In the genomic region with DNA sequence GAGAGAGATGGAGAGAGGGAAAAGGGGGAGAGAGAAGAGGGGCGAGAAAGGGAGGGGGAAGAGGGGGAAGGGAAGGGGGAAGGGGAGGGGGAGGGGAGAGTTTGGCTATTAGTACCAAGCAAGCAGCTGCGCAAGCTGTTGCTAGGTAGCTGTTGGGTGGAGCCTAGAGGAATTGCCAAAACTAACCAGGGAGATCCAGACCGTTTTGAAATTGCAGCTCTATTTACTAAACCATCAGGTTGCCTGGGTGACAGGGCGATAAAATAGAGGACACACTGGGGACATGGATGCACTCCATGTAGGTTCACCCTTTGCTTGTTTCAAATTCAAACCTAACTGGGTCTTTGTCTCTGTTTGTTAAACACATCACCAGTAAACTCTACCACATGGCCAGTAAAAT, we compare ENCODE assay signal across 12 mouse cellular contexts. TPM values are rescaled to one million over a fixed set of nuclear protein-coding genes. Genes with fewer than 3 reads are reported as not detected.
DNase-seq lines count a peak whose midpoint lies in the region; ATAC-seq and TF ChIP-seq lines count a peak whose summit lies in the region.
"Had no signal": no experiment of that assay in that cellular context is flagged by ENCODE, and none has a peak within 500 bp of the region (broad histone marks: within the 10 kb centered on the region; RNA-seq: fewer than 3 reads in every experiment).

No protein-coding gene starts in this region.

- no peak for TF ChIP-seq CTCF in intestine, postnatal 0 days (IDR thresholded peaks at IDR 0.05; ENCODE audit: low read depth)

- peaks cover 29% of the 10 kb centered on the region for H3K4me1 ChIP-seq in heart, embryonic 12.5 days (replicated peaks)
- H3K4me1 ChIP-seq in midbrain, embryonic 12.5 days: peaks cover 14% of the 10 kb centered on the region
- H3K4me1 ChIP-seq in intestine, postnatal 0 days (replicated peaks; ENCODE audit: control insufficient read depth, insufficient read depth, low read length): 0 out of 2 replicates have a peak, but pooled peaks cover 5% of the 10 kb centered on the region

- no peaks in the 10 kb centered on the region for H3K36me3 ChIP-seq in heart, embryonic 12.5 days
- no peaks in the 10 kb centered on the region for H3K36me3 ChIP-seq in midbrain, embryonic 12.5 days
- H3K36me3 ChIP-seq in intestine, postnatal 0 days (ENCODE audit: control insufficient read depth, insufficient read depth): no peaks in the 10 kb centered on the region
- H3K36me3 ChIP-seq: heart, embryonic 13.5 days had no signal

- 32% methylated on average over 4 of the region's 4 CpGs for WGBS in heart, embryonic 12.5 days
- 21% methylated on average over 4 of the region's 4 CpGs for WGBS in midbrain, embryonic 12.5 days
- 32% methylated on average over 4 of the region's 4 CpGs for WGBS in intestine, postnatal 0 days

- H3K27ac ChIP-seq in heart, embryonic 12.5 days (ENCODE audit: poor library complexity, severe bottlenecking): no peak overlapping the region
- no peak overlapping the region for H3K27ac ChIP-seq in midbrain, embryonic 12.5 days (replicated peaks)
- H3K27ac ChIP-seq in intestine, postnatal 0 days (ENCODE audit: low read depth, low read length): no peak overlapping the region
- H3K27ac ChIP-seq: heart, embryonic 13.5 days had no signal

- no peak overlapping the region for H3K9ac ChIP-seq in heart, embryonic 12.5 days
- no peak overlapping the region for H3K9ac ChIP-seq in midbrain, embryonic 12.5 days (replicated peaks)
- H3K9ac ChIP-seq in intestine, postnatal 0 days (ENCODE audit: low read depth, low read length): no peak overlapping the region
- H3K9ac ChIP-seq: heart, embryonic 13.5 days had no signal

- 0 out of 2 replicates have a peak overlapping the region, but pooled peaks have one; percentile 9 for H3K4me2 ChIP-seq in heart, embryonic 12.5 days
- H3K4me2 ChIP-seq in midbrain, embryonic 12.5 days (replicated peaks): 0 out of 2 replicates have a peak overlapping the region, but pooled peaks have one; percentile 11
- no peak overlapping the region for H3K4me2 ChIP-seq in intestine, postnatal 0 days (replicated peaks; ENCODE audit: low read depth)
- H3K4me2 ChIP-seq: heart, embryonic 13.5 days had no signal

- no peak overlapping the region for H3K4me3 ChIP-seq in heart, embryonic 12.5 days
- no peak overlapping the region for H3K4me3 ChIP-seq in midbrain, embryonic 12.5 days
- H3K4me3 ChIP-seq in intestine, postnatal 0 days (ENCODE audit: low read depth, low read length): no peak overlapping the region
- H3K4me3 ChIP-seq: heart, embryonic 13.5 days had no signal

- intact Hi-C loops in left cerebral cortex, postnatal 4 days (cut with DNase I): loop anchor here (5.0 kb wide), 3 partner anchors 141 to 466 kb away; no protein-coding TSS in a partner anchor
- intact Hi-C loops in left cerebral cortex, postnatal 10 days (cut with DNase I): loop anchor here (5.0 to 10.0 kb wide), 3 partner anchors 141 to 728 kb away; no protein-coding TSS in a partner anchor

- ATAC-seq in heart, embryonic 12.5 days (ENCODE audit: insufficient number of reproducible peaks, low FRiP score): no peak
- no peak for ATAC-seq in midbrain, embryonic 12.5 days (ENCODE audit: low FRiP score, low read depth)
- ATAC-seq in intestine, postnatal 0 days: no peak

- no peaks in the 10 kb centered on the region for H3K27me3 ChIP-seq in heart, embryonic 12.5 days (replicated peaks)
- H3K27me3 ChIP-seq in midbrain, embryonic 12.5 days: peaks cover 31% of the 10 kb centered on the region
- H3K27me3 ChIP-seq in intestine, postnatal 0 days (replicated peaks; ENCODE audit: control insufficient read depth, insufficient read depth, low read length): no peaks in the 10 kb centered on the region
- H3K27me3 ChIP-seq: heart, embryonic 13.5 days had no signal

- peak; percentile 53 for DNase-seq in adrenal gland, postnatal 10 days
- no peak for DNase-seq in adrenal gland, postnatal 4 days (ENCODE audit: low spot score in 2 of 2)
- DNase-seq in left cerebral cortex, postnatal 4 days: peak; percentile 20
- DNase-seq in left cerebral cortex, postnatal 10 days (ENCODE audit: extremely low spot score in 1 of 2, low spot score in 2 of 2): no peak
- DNase-seq in spleen, adult 12 weeks (ENCODE audit: low spot score): no peak
- DNase-seq: layer of hippocampus, adult 9-11 months had no signal

- H3K9me3 ChIP-seq in heart, embryonic 12.5 days (replicated peaks): no peaks in the 10 kb centered on the region
- H3K9me3 ChIP-seq in midbrain, embryonic 12.5 days: no peaks in the 10 kb centered on the region
- H3K9me3 ChIP-seq in intestine, postnatal 0 days (ENCODE audit: control insufficient read depth): no peaks in the 10 kb centered on the region
- H3K9me3 ChIP-seq: heart, embryonic 13.5 days had no signal

RNA-seq across cellular contexts. Expression of a gene that starts 23.8 kb away (rescaled TPM):
- total RNA-seq in adrenal gland, postnatal 10 days (2021): 10 to 100 TPM in 1 of 2 experiments, 1 to 10 TPM in 1; 3.1 to 17.1 TPM
- 1 to 10 TPM; 1.3 to 5.1 TPM for total RNA-seq in adrenal gland, postnatal 4 days (2021)
- 1 to 10 TPM in 1 of 2 experiments, under 1 TPM in 1; 0.77 to 1.1 TPM for total RNA-seq in left cerebral cortex, postnatal 4 days (2021)
- under 1 TPM; 0.87 to 0.94 TPM for total RNA-seq in left cerebral cortex, postnatal 10 days (2021)
- 18.0 and 18.7 TPM in 2 replicates for polyA plus RNA-seq in heart, embryonic 12.5 days (2016; fragmentation: Nextera tagmentation; extraction: Ambion mirVana)
- not detected in 2 replicates for polyA plus RNA-seq in midbrain, embryonic 12.5 days (2016; fragmentation: Nextera tagmentation; extraction: Ambion mirVana)
- polyA plus RNA-seq in intestine, postnatal 0 days (2015; fragmentation: Nextera tagmentation; extraction: Ambion mirVana): 0.08 and 0.13 TPM in 2 replicates
- total RNA-seq: megakaryocyte-erythroid progenitor cell, adult 5-6 weeks had no signal
- polyA plus RNA-seq: activated CD4-positive, CD25-positive, alpha-beta regulatory T cell, adult 4 months had no signal

Comparison
In these comparisons a context has a peak if more than half of its experiments do, and no peak if none do; other contexts are left out.
1. DNase-seq: peak in adrenal gland, postnatal 10 days (single experiment) and left cerebral cortex, postnatal 4 days (single experiment); none in adrenal gland, postnatal 4 days (0 of 2), left cerebral cortex, postnatal 10 days (0 of 2) and spleen, adult 12 weeks (single experiment).